Mouse (Mus musculus): ENCODE data around the gene Atxn7l2. TPM values are rescaled to one million over a fixed set of nuclear protein-coding genes. Genes with fewer than 3 reads are reported as not detected.

The Atxn7l2 gene
- polyA plus RNA-seq, 2 experiments: 23.7 to 37.0 TPM

- Histone ChIP-seq H3K27ac (replicated peaks; ENCODE audit: low read depth, low read length) (no peak overlapping the region), H3K36me3 (ENCODE audit: control insufficient read depth, insufficient read depth, low read length) (no peaks in the 10 kb centered on the region), H3K27me3 (ENCODE audit: control insufficient read depth, insufficient read depth, low read length) (no peaks in the 10 kb centered on the region), H3K9me3 (ENCODE audit: control insufficient read depth, low read length) (no peaks in the 10 kb centered on the region), H3K9ac (ENCODE audit: low read depth, low read length, severe bottlenecking) (no peak overlapping the region), H3K4me3 (replicated peaks; ENCODE audit: low read length) (no peak overlapping the region), H3K4me2 (replicated peaks; ENCODE audit: low read depth, low read length, severe bottlenecking) (no peak overlapping the region), H3K4me1 (ENCODE audit: control insufficient read depth, insufficient read depth, low read length) (no peaks in the 10 kb centered on the region)
- ATAC-seq (ENCODE audit: low FRiP score, low read depth): no peak
- WGBS: 86% methylated on average over 3 of the region's 3 CpGs
- no peak for TF ChIP-seq POLR2A (IDR thresholded peaks at IDR 0.05; ENCODE audit: borderline replicate concordance, extremely low read depth, insufficient read depth, insufficient read length)
- DNase-seq (ENCODE audit: low spot score): no peak
Observed at GRCm38 (mm10) chr3:108152290-108152689, 58.4 kb downstream of the Atxn7l2 start.

Other genes starting within 250 kb of the Atxn7l2 start
- not detected in 2 replicates for gene Gstm3, start 241.7 kb downstream of the Atxn7l2 start, polyA plus RNA-seq (2012; rRNA removed)
- gene Gstm3, start 241.7 kb downstream of the Atxn7l2 start, polyA plus RNA-seq (2014; fragmentation: Nextera tagmentation; extraction: Ambion mirVana): not detected in 2 replicates
- gene Gstm2, start 224.5 kb downstream of the Atxn7l2 start, polyA plus RNA-seq (2012; rRNA removed): 44.0 and 51.0 TPM in 2 replicates
- 56.7 and 61.0 TPM in 2 replicates for gene Gstm2, start 224.5 kb downstream of the Atxn7l2 start, polyA plus RNA-seq (2014; fragmentation: Nextera tagmentation; extraction: Ambion mirVana)
- 31.6 and 43.9 TPM in 2 replicates for gene Gstm1, start 193.0 kb downstream of the Atxn7l2 start, polyA plus RNA-seq (2012; rRNA removed)
- 56.0 and 59.3 TPM in 2 replicates for gene Gstm1, start 193.0 kb downstream of the Atxn7l2 start, polyA plus RNA-seq (2014; fragmentation: Nextera tagmentation; extraction: Ambion mirVana)
- 14.4 and 14.5 TPM in 2 replicates for gene Gstm4, start 166.0 kb downstream of the Atxn7l2 start, polyA plus RNA-seq (2012; rRNA removed)
- 14.4 and 16.2 TPM in 2 replicates for gene Gstm4, start 166.0 kb downstream of the Atxn7l2 start, polyA plus RNA-seq (2014; fragmentation: Nextera tagmentation; extraction: Ambion mirVana)
- gene Ampd2, start 124.3 kb downstream of the Atxn7l2 start, polyA plus RNA-seq (2012; rRNA removed): 116 and 161 TPM in 2 replicates
- 35.8 and 38.7 TPM in 2 replicates for gene Ampd2, start 124.3 kb downstream of the Atxn7l2 start, polyA plus RNA-seq (2014; fragmentation: Nextera tagmentation; extraction: Ambion mirVana)
- 0.70 and 0.88 TPM in 2 replicates for gene Gnat2, start 118.1 kb downstream of the Atxn7l2 start, polyA plus RNA-seq (2012; rRNA removed)
- gene Gnat2, start 118.1 kb downstream of the Atxn7l2 start, polyA plus RNA-seq (2014; fragmentation: Nextera tagmentation; extraction: Ambion mirVana): 0.70 and 0.91 TPM in 2 replicates
- gene Gnai3, start 64.8 kb downstream of the Atxn7l2 start, polyA plus RNA-seq (2012; rRNA removed): 81.8 and 89.8 TPM in 2 replicates
- gene Gnai3, start 64.8 kb downstream of the Atxn7l2 start, polyA plus RNA-seq (2014; fragmentation: Nextera tagmentation; extraction: Ambion mirVana): 165 and 166 TPM in 2 replicates
- 0.20 and 0.26 TPM in 2 replicates for gene Gpr61, start 56.1 kb downstream of the Atxn7l2 start, polyA plus RNA-seq (2012; rRNA removed)
- 0.10 and 0.14 TPM in 2 replicates for gene Gpr61, start 56.1 kb downstream of the Atxn7l2 start, polyA plus RNA-seq (2014; fragmentation: Nextera tagmentation; extraction: Ambion mirVana)
- gene Amigo1, start 24.6 kb downstream of the Atxn7l2 start, polyA plus RNA-seq (2012; rRNA removed): 11.3 and 14.8 TPM in 2 replicates
- gene Amigo1, start 24.6 kb downstream of the Atxn7l2 start, polyA plus RNA-seq (2014; fragmentation: Nextera tagmentation; extraction: Ambion mirVana): 5.4 and 5.7 TPM in 2 replicates
- 3.8 and 5.0 TPM in 2 replicates for gene Cyb561d1, start 9.7 kb downstream of the Atxn7l2 start, polyA plus RNA-seq (2012; rRNA removed)
- gene Cyb561d1, start 9.7 kb downstream of the Atxn7l2 start, polyA plus RNA-seq (2014; fragmentation: Nextera tagmentation; extraction: Ambion mirVana): 1.7 and 2.0 TPM in 2 replicates
- 3.7 and 4.0 TPM in 2 replicates for gene Sypl2, start 15.7 kb upstream of the Atxn7l2 start, polyA plus RNA-seq (2012; rRNA removed)
- 2.1 and 2.7 TPM in 2 replicates for gene Sypl2, start 15.7 kb upstream of the Atxn7l2 start, polyA plus RNA-seq (2014; fragmentation: Nextera tagmentation; extraction: Ambion mirVana)
- gene Psma5, start 46.0 kb upstream of the Atxn7l2 start, polyA plus RNA-seq (2012; rRNA removed): 148 and 177 TPM in 2 replicates
- 301 and 312 TPM in 2 replicates for gene Psma5, start 46.0 kb upstream of the Atxn7l2 start, polyA plus RNA-seq (2014; fragmentation: Nextera tagmentation; extraction: Ambion mirVana)
- 30.4 and 35.6 TPM in 2 replicates for gene Sort1, start 73.1 kb upstream of the Atxn7l2 start, polyA plus RNA-seq (2012; rRNA removed)
- 17.9 and 19.1 TPM in 2 replicates for gene Sort1, start 73.1 kb upstream of the Atxn7l2 start, polyA plus RNA-seq (2014; fragmentation: Nextera tagmentation; extraction: Ambion mirVana)
- not detected in 2 replicates for gene Mybphl, start 154.0 kb upstream of the Atxn7l2 start, polyA plus RNA-seq (2012; rRNA removed)
- not detected in 2 replicates for gene Mybphl, start 154.0 kb upstream of the Atxn7l2 start, polyA plus RNA-seq (2014; fragmentation: Nextera tagmentation; extraction: Ambion mirVana)
- 86.7 and 91.5 TPM in 2 replicates for gene Psrc1, start 172.9 kb upstream of the Atxn7l2 start, polyA plus RNA-seq (2012; rRNA removed)
- gene Psrc1, start 172.9 kb upstream of the Atxn7l2 start, polyA plus RNA-seq (2014; fragmentation: Nextera tagmentation; extraction: Ambion mirVana): 38.0 and 39.1 TPM in 2 replicates
- gene Celsr2, start 204.6 kb upstream of the Atxn7l2 start, polyA plus RNA-seq (2012; rRNA removed): 18.9 and 23.3 TPM in 2 replicates
- 10.5 and 15.5 TPM in 2 replicates for gene Celsr2, start 204.6 kb upstream of the Atxn7l2 start, polyA plus RNA-seq (2014; fragmentation: Nextera tagmentation; extraction: Ambion mirVana)
- 52.4 and 80.2 TPM in 2 replicates for gene Sars, start 234.3 kb upstream of the Atxn7l2 start, polyA plus RNA-seq (2012; rRNA removed)
- gene Sars, start 234.3 kb upstream of the Atxn7l2 start, polyA plus RNA-seq (2014; fragmentation: Nextera tagmentation; extraction: Ambion mirVana): 108 and 118 TPM in 2 replicates